Mouse (Mus musculus) adrenal gland, postnatal 10 days (tissue): ENCODE measurements around the gene Fstl4. TPM values are rescaled to one million over a fixed set of nuclear protein-coding genes. Genes with fewer than 3 reads are reported as not detected.
"Not testable (repeated sequence)": the region's sequence is repeated elsewhere in the genome, so short reads cannot be mapped to it uniquely, and the experiment has no call there.

Experiments used
- DNase-seq: peaks from one replicate; pipeline ENCODE4 v3.0.0; 2021; ENCODE audit warnings: mixed read lengths
- total RNA-seq, 2 experiments: library from RNA; stranded (reverse); gene quantifications; 2 replicates each; pipeline ENCODE4 v1.2.3; 2021

Gene Fstl4
- total RNA-seq, 2 experiments from 2014 or later: 0.58 to 0.72 TPM

DNA sequence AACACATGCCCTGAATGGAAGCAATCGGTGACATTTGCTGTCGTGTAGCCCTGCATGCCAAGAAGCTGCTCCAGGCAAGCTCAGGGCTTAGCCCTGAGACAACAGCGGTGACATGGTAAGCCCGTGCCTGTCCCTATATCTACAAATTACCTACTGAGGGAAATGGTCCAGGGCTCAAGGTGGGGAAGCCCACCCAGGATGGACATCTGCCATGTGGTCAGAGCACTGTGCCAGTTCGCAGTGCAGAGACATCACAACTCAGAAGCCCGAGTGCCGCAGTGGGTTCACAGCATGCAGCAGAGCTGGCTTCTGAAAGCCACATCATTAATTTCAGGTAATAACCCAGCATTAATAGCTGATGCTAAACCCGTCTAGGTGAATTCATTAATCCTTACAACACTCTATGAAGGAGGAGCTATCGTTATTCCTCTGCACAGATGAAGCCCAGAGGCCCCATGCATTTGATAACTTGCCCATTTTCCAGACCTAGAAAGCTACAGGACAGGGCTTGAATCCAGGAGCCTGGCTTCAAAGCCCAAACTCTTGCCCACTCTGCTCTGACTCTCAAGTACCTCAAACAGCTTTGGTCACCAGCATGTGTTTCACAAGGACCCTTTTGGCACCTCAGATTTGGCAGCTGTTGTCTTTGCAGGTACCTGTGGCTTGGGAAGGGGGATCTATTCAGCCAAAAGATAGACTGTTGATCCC is 321.6 kb downstream of the Fstl4 start:
- DNase-seq: no peak

DNA sequence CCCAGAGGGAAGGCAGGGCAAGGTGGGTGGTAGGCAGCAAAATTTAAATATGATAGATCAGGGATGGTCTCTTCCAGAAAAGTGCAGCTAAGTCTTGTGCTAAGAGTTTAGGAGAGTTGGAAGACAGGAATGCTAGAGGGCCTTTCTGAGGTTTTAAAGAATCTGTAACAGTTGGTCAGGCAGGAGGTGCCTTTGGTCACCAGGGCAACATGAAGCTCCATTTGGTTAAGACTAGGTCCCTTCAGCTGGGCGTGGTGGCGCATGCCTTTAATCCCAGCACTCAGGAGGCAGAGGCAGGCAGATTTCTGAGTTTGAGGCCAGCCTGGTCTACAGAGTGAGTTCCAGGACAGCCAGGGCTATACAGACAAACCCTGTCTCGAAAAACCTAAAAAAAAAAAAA is 323.5 kb downstream of the Fstl4 start:
- not testable (repeated sequence) for DNase-seq

DNA sequence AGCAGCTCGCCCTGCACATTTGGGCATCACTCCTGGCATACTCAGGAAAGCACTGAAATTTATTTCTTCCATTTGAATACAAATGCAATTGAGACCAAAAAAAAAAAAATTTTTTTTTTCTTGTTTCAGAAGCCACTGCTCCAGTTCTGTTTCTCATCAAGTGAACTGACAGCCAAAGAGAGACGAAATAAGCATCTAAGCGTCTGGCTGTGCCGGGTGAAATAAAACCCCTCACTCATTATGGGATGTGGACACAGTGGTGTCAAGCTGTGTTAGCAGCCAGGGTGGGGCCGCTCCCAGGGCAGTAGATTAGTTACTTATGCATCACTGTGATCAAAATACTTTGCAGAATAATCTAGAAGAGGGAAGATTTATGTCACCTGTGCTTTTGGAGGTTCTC is 327.2 kb downstream of the Fstl4 start:
- no peak for DNase-seq

DNA sequence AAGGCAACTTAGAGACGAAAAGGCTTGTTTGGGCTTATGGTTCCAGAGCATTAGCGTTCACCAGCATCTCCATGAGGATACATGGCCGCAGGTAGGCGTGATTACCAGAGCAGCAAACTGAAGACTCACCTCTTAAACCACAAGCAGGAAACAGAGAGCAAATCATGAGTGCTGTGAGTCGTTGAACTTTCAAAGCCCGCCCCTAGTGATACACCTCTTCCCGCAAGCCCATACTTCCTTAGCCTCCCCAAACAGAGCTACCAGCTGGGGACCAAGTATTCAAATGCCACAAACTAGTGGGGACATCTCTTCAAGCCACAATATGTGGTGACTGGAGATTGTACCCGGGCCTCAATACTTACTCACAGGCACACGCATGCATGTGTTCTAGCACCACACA is 332.4 kb downstream of the Fstl4 start:
- no peak for DNase-seq

DNA sequence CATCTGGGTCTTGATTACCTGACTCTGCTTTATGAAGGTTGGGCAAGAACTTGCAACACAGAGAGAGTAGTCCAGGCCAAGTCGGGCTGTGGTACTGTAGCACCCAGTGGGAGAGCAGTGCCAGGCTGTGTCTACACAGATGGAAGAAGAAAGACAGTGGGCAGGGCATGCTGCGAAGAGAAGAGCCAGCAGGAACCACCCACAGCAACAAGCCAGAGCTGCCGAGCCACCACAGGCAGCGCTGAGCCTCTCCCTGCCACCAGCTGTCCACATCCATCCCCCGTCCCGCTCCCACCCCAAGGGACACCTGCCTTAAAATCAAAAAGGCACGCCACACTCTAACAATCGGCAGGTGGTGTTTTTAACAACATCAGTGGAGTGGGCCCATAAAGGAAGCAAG is 332.9 kb downstream of the Fstl4 start:
- no peak for DNase-seq

DNA sequence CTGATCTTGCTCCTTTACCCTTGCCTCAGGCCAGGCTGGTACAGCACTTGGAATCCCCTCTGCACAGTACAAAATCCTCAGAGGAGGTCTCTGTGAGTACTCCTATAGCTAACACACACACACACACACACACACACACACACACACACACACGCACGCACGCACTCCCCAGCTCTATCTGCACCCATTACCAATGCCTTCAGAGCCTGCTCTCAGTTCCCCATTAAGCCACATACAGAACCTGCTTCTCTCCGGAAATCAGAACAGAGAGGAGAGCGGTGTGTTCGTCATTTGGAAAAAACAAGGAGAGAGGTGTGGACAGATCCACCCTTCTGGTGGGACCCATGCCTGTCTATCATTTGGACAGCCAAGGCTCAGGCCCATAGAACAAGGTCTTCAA is 333.4 kb downstream of the Fstl4 start:
- no peak for DNase-seq

DNA sequence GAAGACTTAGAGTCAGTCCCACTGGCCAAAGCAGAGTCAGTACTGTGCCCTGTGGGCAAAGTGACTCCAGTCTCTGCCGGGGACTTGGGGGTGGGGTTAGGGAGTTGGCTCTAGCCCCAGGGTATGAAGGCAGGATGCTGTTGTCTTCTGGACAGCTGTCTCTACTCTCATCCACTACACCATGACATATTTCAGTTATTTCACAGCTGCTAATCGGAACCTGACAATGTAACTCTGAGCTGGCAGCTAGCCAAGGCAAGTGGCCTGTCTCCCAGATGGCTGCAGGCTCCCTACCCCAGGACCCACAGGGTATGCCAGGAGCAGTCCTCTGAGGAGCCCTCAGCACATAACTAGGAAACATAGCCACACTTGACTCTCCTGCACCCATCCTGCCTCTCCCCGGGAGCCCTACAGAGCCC is 334.4 kb downstream of the Fstl4 start:
- DNase-seq: peak; percentile 27

DNA sequence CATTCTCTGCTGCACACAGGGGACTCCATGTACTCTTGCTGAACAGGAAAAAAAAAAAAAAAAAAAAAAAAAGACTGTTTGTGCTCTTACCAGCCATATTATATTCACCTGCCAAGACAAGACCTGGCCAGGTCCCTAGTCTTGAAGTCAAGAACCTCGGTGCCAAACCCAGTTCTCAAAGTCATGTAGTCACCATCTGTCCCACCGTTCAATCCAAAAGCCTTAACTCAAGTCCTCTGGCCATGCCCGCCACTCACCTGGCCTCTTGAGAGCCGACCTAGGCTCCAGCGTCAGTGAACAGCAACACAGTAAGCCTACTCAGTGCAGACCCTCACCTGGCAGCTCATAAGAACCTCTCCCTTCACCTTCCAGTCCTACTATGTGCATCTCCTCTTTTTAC is 334.9 kb downstream of the Fstl4 start:
- DNase-seq: no peak

DNA sequence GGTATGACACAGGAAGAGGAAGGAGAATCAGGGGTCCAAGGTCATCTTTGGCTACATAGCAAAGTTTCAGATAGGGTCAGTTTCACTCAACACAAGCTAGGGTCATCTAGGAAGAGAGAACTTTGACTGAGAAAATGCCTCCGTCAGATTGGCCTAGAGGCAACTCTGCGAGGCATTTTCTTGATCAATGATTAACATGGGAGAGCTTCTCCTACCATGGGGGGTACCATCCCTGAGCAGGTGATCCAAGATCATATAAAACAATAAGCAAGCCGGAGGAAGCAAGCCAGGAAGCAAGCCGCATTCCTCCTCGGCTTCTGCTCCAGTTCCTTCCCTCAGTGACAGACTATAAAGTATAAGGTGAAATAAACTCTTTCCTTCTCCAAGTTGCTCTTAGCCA is 337.3 kb downstream of the Fstl4 start:
- no peak for DNase-seq

DNA sequence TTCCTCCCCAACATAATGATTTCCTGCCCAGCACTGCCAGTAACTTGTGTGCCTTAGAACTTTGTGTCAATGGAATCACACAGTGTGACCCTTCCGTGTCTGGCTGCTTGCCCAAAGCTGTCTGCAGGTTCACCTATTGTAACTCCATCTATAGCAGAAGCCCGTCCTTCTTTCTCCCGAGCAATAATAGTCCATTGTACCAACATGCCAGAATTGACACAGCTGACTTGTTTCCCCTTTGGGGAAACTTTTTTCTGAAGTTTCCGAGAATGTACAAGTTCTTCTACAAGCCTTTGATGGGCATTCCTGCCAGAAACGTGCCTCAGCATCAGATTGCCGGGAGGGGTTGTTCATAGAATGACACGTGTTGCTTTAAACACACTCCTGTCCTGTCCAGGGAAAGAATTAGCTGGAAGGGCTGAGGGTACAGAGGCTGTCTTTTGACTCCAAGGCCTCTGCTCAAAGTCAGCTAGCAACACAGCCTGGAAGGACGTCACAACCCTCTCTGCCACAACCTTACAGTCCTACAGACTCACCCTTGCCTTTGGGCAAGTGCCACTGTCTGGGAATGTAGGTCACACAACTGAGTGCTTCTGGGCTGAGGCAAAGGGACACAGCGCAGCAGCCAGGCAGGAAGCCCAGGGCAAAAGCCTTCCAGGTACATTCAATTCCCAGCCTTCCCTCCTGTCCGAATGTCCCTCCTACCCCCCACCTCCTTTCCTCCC is 339.3 kb downstream of the Fstl4 start:
- DNase-seq: no peak

DNA sequence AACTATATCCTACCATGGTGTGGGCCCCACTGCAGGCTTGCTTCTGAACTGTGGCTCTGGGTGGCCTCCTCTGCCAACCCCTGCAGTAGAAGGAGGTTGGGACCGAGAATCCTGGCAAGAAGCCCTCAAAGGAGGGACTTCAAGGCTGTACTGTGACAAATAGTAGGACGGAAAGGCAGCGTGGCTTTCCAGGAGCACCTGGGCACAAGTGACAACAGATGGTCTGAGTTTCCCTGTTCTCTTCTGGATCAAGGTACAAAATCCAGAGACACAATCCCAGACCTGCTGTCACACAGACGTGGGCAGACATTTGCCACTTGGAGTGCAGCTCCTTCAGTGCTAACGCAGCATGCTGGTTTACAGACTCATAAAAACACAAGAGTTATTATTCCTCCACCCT is 343.3 kb downstream of the Fstl4 start:
- DNase-seq: no peak

DNA sequence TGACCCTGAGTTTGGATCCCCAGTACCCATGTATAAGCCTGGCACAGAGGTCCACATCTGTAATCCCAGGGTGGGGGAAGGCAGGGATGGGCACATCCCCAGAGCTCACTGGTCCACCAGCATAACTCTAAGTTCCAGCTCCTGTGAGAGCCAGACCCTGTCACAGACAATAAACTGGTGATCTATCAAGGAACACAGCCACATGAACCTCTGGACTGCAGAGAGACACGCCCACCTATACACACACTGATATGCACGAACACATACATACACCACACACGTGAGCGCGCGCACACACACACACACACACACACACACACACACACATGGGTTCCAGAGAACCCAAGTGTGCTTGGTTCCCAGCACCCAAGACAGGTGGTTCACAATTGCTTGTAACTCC is 344.4 kb downstream of the Fstl4 start:
- no peak for DNase-seq

DNA sequence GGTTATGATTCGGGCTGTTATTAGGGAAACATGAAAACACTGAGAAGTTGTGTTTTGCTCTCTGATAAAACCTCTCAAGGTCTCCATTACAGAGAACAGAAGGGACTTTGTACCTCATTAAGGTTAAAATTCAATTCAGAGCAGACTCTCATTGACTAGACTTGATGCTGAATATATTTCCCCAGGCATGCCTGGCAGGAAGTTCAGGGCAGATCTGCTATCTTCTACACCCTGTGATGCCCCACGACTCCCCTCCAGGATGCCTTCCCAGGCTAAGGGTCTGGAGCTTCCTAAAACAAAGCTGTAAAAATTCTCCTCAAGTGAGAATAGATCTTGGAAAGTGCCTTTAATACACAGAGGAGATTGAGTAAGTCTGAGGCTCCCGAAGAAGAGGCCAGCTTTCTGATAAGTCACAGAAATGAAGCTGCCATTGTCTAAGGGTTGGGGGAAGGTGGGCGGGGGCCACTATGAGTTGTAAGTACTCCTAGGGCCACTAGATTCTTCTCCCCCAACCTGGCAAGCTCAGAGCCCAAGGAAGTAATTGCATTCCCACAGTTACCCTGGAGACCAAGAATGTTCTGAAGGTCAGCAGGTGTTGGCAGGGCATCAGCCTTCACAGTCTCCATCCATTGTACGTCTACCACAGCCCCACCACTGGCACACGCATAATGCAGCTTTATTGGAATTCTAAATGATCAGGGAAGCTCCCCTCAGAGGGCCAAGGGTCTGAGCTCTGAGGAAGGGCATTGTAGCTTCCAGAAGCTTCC is 345.4 kb downstream of the Fstl4 start:
- DNase-seq: no peak

DNA sequence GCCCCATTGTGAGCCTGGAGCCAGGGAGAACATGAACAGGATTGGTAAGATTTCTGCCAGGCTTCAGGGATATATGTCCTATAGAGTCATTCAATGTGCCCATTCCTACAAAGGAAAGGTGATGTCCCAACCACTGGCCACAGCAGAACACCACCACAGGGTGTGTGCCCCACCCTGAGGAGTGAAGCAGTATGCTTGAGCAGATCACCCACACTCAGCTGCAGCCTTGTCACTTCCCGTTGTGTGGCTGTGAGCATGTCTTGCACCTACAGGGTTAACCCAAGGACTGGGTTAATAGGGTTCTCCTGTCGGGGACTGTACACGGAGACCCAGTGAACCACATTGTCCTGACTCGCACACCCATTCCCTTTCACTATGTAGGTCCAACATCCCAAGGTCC is 351.3 kb downstream of the Fstl4 start:
- no peak for DNase-seq

DNA sequence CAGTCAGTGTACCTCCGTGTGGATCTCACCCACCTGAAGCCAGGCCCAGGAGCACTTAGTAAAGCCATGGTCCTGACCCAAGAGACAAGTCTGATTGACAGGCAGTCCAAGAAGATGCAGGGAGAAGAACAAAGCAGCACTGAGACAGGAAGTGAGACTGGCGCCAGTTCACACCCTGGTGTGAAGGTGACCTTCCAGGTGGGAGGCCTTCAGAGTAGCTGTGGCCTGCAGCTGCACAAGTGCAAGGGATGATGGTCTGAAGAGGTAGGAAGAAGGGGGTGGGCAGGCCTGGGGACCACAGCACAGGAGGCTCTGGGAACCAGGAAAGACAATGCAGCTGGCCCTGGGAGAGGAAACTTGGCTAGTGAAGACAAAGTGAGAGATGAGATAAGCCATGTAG is 351.9 kb downstream of the Fstl4 start:
- no peak for DNase-seq

DNA sequence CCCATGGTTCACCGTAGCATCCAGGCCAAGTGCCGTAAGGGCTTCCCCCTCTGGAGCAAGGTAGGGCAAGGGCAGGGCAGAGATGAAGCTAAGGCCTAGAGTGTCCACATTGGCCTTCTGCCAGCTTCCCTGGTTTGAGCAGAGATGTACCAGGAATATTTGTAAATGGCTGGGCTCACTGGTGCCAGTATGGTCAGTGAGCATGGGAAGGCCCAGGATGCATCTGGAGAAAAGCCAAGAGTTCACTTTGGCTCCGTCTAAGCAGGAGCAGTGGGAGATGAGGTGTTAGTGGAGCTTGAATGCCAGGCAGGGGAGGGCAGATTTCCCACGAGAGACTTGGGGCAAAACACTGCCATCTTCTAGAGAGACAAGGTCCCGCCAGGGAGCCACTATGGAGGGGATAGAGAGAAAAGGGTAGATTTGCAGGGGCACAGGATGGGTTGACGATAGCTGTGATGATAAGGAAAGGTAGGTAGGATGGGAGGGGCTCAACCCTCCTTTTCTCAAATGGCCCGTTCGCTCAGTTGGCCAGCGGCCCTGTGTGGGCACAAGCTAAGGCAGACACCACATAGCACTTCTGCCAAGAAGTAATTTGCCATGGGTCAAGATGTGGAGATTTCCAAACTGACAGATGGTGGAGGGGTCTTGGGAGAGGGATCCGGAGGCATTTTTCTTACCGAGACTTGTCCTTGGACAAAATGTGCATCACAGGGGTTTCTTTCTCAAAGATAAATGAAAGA is 354.0 kb downstream of the Fstl4 start:
- no peak for DNase-seq

DNA sequence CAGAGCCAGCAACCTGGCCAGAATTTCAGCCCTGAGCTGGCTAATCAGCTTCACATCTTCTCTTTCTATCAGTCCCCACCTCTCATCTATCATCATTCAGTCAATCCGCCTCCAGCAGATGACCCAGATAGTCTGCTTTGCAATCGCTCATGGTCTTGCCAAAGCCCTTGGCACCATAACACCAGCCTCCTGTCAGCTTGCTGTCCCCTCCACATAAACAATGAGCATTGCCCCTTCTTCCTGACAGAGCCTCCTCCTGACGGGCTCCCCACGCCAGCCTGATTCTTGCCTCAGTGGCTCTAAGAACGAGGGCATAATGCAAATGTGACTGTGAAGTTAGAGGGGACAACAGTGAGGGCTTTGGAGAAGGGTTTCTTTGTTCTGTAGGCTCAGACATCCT is 355.5 kb downstream of the Fstl4 start:
- DNase-seq: no peak

DNA sequence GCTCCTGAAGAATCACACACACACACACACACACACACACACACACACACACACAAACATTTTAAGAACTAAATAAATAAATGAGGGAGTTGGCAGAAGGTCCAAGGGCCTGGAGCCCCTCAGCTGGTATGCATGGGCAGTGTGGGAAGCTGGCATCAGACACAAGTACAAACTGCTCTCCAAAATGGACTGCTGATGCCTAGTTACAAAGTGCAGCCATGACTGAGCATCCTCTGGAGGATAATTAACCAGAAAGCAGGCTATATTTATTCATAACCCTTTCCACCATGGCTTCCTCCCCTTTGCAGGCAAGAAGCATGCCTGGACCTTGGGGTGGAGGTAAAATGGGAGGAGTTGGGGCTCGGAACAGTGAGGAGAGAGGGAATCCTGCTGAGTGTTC is 356.8 kb downstream of the Fstl4 start:
- no peak for DNase-seq

DNA sequence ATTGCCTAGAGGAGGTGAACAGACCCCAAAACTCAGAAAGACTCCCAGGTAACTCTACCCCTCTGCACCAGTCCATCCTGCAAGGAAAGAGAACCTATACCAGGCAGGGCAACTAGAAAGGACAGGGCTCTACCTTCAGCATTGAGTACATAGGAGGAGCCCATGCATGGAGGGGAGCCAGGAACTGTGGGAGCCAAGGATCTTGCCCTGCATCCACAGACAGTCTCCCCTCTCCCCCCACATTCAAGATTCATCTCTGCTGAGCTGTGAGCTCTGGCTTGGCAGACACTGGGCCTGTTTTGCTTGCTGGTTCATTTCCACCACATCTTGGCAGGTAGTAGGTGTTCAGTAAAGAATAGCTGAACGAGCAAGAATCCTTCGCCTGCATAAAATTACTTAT is 360.4 kb downstream of the Fstl4 start:
- DNase-seq: no peak

DNA sequence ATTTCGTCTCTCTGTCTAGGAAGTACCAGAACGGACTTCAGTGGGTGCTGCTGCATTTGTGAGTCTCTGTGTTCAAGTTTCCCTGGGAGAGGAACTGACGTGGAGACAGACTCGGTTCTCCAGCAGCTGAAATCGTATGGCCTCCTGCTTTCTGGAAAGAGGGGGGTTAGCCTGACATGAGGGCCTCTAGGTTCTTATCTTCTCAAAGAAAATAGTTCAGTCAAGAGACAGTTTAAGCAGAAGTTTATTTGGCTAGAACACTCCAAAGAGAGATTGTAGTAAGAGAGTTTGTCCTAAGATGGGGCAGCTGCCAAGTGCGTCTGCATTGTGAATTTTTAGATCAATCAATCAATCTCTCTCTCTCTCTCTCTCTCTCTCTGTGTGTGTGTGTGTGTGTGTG is 362.2 kb downstream of the Fstl4 start:
- DNase-seq: no peak

DNA sequence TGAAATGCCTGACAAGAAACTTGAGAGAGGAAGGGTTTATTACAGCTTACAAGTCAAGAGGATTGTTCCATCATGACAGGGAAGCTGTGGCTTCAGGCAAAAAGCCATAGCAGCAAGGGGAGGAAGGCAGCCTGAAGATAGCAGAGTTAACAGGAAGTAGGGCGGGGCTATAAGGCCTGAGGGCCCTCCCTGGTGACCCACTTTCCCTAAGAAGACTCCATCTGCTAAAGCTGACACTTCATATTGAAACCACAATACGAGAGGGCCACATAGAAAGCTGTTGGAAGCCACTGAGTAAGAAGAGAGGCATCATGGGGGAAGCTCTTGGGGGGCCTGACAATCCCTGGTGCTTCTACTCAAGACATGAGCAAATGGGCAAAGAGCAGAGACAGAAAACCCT is 364.2 kb downstream of the Fstl4 start:
- no peak for DNase-seq

DNA sequence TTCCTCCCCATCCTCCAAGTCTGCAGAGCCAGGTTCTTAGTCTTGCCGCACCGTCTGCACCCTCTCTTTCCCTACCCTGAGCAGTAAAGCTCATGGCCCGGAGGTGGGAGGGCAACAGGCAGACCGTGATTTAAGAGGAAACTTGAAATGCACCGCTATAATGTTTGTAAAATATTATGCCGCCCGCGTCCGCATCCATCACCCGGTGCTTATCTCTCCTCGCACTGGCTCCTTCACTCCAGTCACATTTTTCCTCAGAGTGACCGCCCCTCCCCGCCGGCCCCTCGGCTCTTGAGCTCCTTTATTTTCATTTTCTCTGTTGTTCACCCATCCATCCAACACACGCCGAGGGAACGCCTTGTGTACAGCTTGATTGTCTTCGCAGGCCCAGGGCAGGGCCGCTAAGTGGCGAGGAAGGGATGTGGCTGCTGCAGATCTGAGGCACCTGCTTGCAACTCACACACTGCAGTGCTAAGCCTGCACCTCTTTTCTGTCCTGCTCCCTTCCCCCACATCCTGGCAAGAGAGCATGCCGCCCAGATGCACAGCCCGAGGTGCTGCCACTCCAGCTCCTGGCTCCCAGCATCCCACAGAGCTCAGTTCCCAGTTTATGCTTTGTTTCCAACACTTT is 368.1 kb downstream of the Fstl4 start:
- no peak for DNase-seq
